Mouse (Mus musculus) midbrain, embryonic 16.5 days (tissue): ENCODE data around the gene Wdr63. TPM values are rescaled to one million over a fixed set of nuclear protein-coding genes. Genes with fewer than 3 reads are reported as not detected.
A peak's percentile ranks its signal among the peaks of the same experiment; 100 is the strongest.

Experiments used
- ATAC-seq: fragments of 200-750 bp; cut with Nextera tagmentation; 2 replicates; pipeline ENCODE4 v1.8.0; 2017; ENCODE audit warnings: moderate TSS enrichment
- H3K27ac ChIP-seq: fragments of 300-500 bp; sonication (generic); 2 replicates; pipeline ENCODE4 v1.5.1; 2014; ENCODE audit warnings: mild to moderate bottlenecking, low read length, mixed read lengths
- H3K27me3 ChIP-seq: fragments of 300-500 bp; sonication (generic); 2 replicates; pipeline ENCODE4 v1.6.1; 2014; ENCODE audit warnings: low read depth, low read length, mixed read lengths; ENCODE audit not compliant: control insufficient read depth, insufficient read depth
- H3K36me3 ChIP-seq: fragments of 300-500 bp; sonication (generic); 2 replicates; pipeline ENCODE4 v1.6.1; 2014; ENCODE audit warnings: mild to moderate bottlenecking, low read length, moderate library complexity, mixed read lengths; ENCODE audit not compliant: control insufficient read depth, insufficient read depth
- H3K4me1 ChIP-seq: fragments of 300-500 bp; sonication (generic); 2 replicates; pipeline ENCODE4 v1.6.1; 2014; ENCODE audit warnings: mild to moderate bottlenecking, low read length, mixed read lengths; ENCODE audit not compliant: control insufficient read depth, insufficient read depth
- H3K4me2 ChIP-seq: fragments of 300-500 bp; sonication (generic); 2 replicates; pipeline ENCODE4 v1.6.1; 2014; ENCODE audit warnings: mild to moderate bottlenecking, low read length, mixed read lengths
- H3K4me3 ChIP-seq: fragments of 300-500 bp; sonication (generic); 2 replicates; pipeline ENCODE4 v1.5.1; 2014; ENCODE audit warnings: low read depth, mild to moderate bottlenecking, low read length, moderate library complexity, mixed read lengths
- H3K9ac ChIP-seq: fragments of 300-500 bp; sonication (generic); 2 replicates; pipeline ENCODE4 v1.6.1; 2014; ENCODE audit warnings: low read depth, low read length, mixed read lengths
- H3K9me3 ChIP-seq: fragments of 300-500 bp; sonication (generic); replicated peaks from 2 replicates; pipeline ENCODE4 v1.6.1; 2014; ENCODE audit warnings: mild to moderate bottlenecking, low read length, mixed read lengths; ENCODE audit not compliant: control insufficient read depth, poor library complexity, severe bottlenecking
- WGBS: fragments of 180-500 bp; shearing (Covaris S2); extraction: QIAGEN DNeasy Blood & Tissue Kit; methylation state at CpG from one replicate; pipeline ENCODE4 v1.1.7; 2014; 5-methylcytosine and 5-hydroxymethylcytosine counted together
- polyA plus RNA-seq: library from polyadenylated mRNA; unstranded; fragments of >200 nt; fragmentation: Nextera tagmentation; extraction: Ambion mirVana; gene quantifications from 2 replicates; pipeline ENCODE4 v1.2.1, GENCODE M21; 2015

Gene Wdr63
- polyA plus RNA-seq, 1 experiment from 2014 or later = 1.1 TPM

DNA sequence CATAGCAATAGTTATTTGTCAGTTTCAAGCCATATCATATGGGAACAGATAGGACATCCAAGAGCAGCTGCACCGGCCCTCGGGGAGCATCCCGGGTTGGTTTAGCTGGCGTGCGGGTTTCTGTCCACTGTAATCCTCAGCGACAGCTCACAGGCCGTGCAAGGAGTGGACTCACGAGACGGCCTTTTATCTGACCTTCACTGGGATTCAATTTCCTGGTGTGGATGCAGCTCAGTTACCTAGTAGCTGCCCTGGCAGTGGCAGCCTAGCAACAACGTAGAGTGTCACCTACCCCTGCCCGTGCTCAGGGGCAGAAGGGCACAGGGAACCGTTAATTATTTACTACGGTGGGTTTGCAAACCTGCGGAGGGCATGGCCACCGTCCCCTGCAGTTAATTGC is 70.0 kb downstream of the Wdr63 start:
- Histone ChIP-seq H3K4me1 (no peaks in the 10 kb centered on the region; the same call in 1 of the 2 replicates), H3K27me3 (no peaks in the 10 kb centered on the region), H3K4me3 (no peak overlapping the region), H3K9me3 (no peaks in the 10 kb centered on the region), H3K36me3 (no peaks in the 10 kb centered on the region), H3K4me2 (no peak overlapping the region), H3K9ac (no peak overlapping the region), H3K27ac (no peak overlapping the region)
- WGBS = 30% methylated on average over 15 of the region's 15 CpGs
- peak; percentile 54; the same call in 1 of the 2 replicates for ATAC-seq

DNA sequence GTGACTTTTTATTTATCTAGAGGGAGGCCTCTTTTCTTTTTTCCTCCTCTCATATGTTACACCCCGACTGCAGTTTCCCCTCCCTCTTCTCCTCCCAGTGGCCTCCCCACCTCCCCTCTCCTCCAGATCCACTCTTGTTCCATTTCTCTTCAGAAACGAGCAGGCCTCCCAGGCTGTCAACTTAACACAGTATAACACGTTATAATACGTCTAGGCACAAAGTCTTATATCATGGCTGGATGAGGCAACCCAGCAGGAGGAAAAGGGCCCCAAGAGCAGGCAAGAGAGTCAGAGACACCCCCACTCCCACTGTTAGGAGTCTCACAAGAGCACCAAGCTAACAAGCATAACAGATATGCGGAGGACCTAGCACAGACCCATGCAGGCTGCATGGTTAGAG is 75.0 kb downstream of the Wdr63 start:
- no peak overlapping the region for H3K4me3 ChIP-seq
- peaks cover 6% of the 10 kb centered on the region; the same call in 1 of the 2 replicates for H3K4me1 ChIP-seq
- H3K9me3 ChIP-seq = no peaks in the 10 kb centered on the region
- no peak overlapping the region for H3K4me2 ChIP-seq
- no peak for ATAC-seq
- H3K9ac ChIP-seq = no peak overlapping the region
- 92% methylated on average over 5 of the region's 5 CpGs for WGBS
- no peaks in the 10 kb centered on the region for H3K27me3 ChIP-seq
- H3K36me3 ChIP-seq = no peaks in the 10 kb centered on the region
- H3K27ac ChIP-seq = no peak overlapping the region

DNA sequence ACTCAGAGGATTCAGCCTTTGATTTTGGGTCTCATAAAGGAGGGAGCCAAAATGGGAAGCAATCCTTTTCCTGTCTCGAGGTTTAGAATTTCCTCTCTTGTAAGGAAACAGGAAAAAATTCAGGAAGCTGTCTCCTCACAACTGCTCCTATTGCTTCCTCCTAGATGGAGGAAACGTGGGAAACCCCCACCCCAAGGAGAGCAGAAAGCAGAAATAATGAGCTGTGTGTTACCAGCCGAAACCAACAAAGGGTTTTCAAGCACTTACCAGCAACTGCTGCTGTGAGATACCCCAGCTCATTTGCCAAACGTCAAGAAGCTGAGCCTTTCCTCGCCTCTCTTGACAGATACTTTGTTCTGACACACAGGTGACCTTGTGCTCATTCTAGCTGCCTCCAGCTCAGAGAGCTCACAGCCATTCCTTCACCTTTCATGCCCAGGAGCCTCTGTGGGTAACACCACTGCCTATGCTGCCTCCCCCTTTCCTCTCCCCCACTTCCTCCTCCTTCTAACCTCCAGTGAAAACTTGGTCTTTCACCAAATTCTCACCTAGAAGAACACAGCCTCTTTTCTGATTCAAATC is 77.6 kb downstream of the Wdr63 start:
- H3K4me2 ChIP-seq = no peak overlapping the region
- 0 out of 2 replicates have a peak overlapping the region, but pooled peaks have one; percentile 0 for H3K9ac ChIP-seq
- peak overlapping the region; percentile 42; the same call in 1 of the 2 replicates for H3K27ac ChIP-seq
- H3K4me1 ChIP-seq = peaks cover 6% of the 10 kb centered on the region; the same call in 1 of the 2 replicates
- H3K27me3 ChIP-seq = no peaks in the 10 kb centered on the region
- H3K9me3 ChIP-seq = no peaks in the 10 kb centered on the region
- ATAC-seq = peak; percentile 56; the same call in 1 of the 2 replicates
- H3K4me3 ChIP-seq = no peak overlapping the region
- WGBS = 23% methylated on average over 5 of the region's 5 CpGs
- no peaks in the 10 kb centered on the region for H3K36me3 ChIP-seq

DNA sequence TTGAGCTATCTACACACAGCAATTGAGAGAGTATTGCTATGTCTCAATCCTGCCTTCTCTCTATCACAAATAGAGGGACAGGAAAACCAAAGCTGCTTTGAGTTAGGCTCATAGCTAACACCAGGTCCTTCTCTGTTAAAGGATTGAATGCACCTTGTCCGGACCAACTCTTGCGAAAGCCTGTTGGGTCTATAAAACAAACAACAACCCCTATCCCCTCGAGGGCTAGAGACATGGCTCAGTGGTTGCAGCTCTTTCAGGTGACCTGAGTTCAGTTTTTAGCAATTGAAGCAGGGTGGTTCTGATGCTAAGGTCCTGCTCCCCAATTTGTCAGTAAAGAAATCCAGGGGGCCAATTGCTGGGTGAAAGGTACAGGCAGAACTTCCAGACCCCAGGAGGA is 78.7 kb downstream of the Wdr63 start:
- no peak overlapping the region for H3K27ac ChIP-seq
- H3K36me3 ChIP-seq = no peaks in the 10 kb centered on the region
- peaks cover 6% of the 10 kb centered on the region; the same call in 1 of the 2 replicates for H3K4me1 ChIP-seq
- no peak overlapping the region for H3K9ac ChIP-seq
- no peaks in the 10 kb centered on the region for H3K27me3 ChIP-seq
- no peak overlapping the region for H3K4me2 ChIP-seq
- no peaks in the 10 kb centered on the region for H3K9me3 ChIP-seq
- H3K4me3 ChIP-seq = no peak overlapping the region
- ATAC-seq = no peak
- 91% methylated on average over 3 of the region's 3 CpGs for whole genome bisulfite sequencing

DNA sequence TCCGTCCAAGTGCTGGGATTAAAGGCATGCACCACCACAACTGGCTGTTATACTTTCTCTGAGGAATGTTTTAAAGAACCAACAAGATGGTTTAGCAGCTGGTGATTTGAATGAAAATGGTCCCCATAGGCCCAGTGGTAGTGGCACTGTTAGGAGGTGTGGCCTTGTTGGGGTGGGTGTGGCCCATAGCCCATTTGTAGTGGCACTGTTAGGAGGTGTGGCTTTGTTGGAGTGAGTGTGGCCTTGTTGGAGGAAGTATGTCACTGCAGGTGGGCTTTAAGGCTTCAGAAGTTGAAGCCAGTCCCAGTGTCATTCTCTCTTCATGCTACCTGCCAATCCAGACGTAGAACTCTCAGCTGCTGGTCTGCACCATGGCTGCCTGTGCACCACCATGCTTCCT is 79.5 kb downstream of the Wdr63 start:
- 89% methylated on average over 2 of the region's 2 CpGs for WGBS
- H3K4me2 ChIP-seq = no peak overlapping the region
- ATAC-seq = no peak
- H3K27ac ChIP-seq = no peak overlapping the region
- peaks cover 6% of the 10 kb centered on the region; the same call in 1 of the 2 replicates for H3K4me1 ChIP-seq
- H3K4me3 ChIP-seq = no peak overlapping the region
- H3K27me3 ChIP-seq = no peaks in the 10 kb centered on the region
- no peaks in the 10 kb centered on the region for H3K9me3 ChIP-seq
- no peak overlapping the region for H3K9ac ChIP-seq
- no peaks in the 10 kb centered on the region for H3K36me3 ChIP-seq

DNA sequence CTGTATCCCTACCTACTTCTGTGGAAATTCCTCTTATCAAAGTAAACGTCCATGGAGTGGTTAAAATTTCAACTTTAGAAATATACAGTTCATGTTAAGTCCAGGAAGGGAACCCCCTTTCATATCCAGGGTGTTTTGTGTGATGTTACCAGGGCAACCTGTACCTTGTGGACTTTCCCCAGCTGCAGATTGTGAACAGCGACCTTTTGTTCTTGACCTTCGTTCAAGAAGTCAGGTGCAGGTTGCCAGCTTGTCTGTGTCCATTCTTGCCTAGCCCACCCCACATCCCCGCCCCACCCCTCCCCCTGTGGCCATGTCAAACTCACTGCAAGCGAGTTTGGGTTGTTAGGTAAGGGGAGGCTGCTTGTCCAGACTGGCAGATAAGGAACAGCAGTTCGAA is 80.8 kb downstream of the Wdr63 start:
- Histone ChIP-seq H3K4me3 (no peak overlapping the region), H3K36me3 (no peaks in the 10 kb centered on the region), H3K27me3 (no peaks in the 10 kb centered on the region), H3K9me3 (no peaks in the 10 kb centered on the region), H3K27ac (no peak overlapping the region), H3K4me2 (no peak overlapping the region), H3K9ac (no peak overlapping the region), H3K4me1 (peaks cover 6% of the 10 kb centered on the region; the same call in 1 of the 2 replicates)
- ATAC-seq = no peak
- 52% methylated on average over 6 of the region's 6 CpGs for WGBS

DNA sequence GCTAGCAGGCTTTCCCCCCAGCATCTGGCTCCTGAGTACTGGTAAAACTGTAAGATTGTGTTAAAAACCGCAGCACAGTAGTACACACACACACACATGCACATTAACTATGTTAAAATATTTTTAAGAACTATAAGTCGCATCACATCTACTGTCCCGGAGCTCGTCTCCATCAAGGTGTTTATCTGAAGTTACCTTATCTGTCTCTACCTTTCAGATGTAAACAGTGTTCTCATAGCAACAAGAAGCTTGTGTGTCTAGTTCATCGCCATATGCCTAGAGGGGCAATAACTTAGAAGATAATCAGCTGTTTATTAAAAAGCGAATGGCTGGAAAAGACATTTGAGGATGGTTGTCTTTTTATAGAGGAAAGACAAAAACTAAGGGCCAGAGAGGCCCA is 82.4 kb downstream of the Wdr63 start:
- Histone ChIP-seq H3K4me1 (peaks cover 4% of the 10 kb centered on the region; the same call in 1 of the 2 replicates), H3K27me3 (no peaks in the 10 kb centered on the region), H3K4me2 (no peak overlapping the region), H3K36me3 (no peaks in the 10 kb centered on the region), H3K4me3 (no peak overlapping the region), H3K9me3 (no peaks in the 10 kb centered on the region), H3K9ac (no peak overlapping the region), H3K27ac (no peak overlapping the region)
- WGBS = 93% methylated on average over 6 of the region's 6 CpGs
- ATAC-seq = no peak

DNA sequence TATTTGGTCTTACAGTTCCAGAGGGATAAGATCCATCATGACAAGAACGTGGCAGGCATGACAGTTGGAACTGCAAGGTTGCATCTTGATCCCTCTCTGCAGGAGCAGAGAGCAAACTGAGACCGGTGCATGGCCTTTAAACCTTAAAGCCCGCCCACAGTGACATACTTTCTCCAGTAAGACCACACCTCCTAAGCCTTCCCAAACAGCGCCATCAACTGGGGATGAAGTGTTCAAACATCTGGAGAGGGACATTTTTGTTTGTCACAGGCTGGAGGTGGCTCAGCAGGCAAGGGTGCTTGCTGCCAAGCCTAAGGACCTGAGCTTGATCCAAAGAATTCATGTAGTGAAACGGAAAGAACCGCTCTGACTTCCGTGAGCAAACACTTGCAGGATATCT is 83.2 kb downstream of the Wdr63 start:
- Histone ChIP-seq H3K4me1 (no peaks in the 10 kb centered on the region), H3K4me3 (no peak overlapping the region), H3K36me3 (no peaks in the 10 kb centered on the region), H3K4me2 (no peak overlapping the region), H3K27ac (no peak overlapping the region), H3K9ac (no peak overlapping the region), H3K9me3 (no peaks in the 10 kb centered on the region), H3K27me3 (no peaks in the 10 kb centered on the region)
- 89% methylated on average over 7 of the region's 7 CpGs for WGBS
- ATAC-seq = no peak

DNA sequence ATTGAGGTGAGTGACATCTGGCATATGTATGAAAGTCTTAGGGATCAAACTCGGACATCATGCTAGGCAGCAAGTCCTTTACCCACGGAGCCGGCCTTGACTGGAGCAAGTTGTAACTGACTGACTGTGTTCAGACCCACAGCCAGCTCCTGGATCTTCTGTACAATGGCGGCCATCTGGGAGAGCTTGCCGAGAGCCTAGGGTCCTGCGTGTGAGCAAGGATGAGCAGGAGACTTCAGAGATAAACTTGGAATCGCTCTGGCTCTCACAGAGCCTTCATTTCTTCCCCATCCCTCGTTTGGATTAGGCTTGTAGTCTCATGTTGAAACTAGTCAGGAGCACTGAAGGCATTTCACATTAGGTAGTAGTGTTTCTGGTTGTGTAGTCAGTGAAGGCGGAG is 85.7 kb downstream of the Wdr63 start:
- ATAC-seq = no peak
- Histone ChIP-seq H3K9ac (no peak overlapping the region), H3K4me3 (no peak overlapping the region), H3K27ac (no peak overlapping the region), H3K36me3 (no peaks in the 10 kb centered on the region), H3K4me1 (no peaks in the 10 kb centered on the region), H3K9me3 (no peaks in the 10 kb centered on the region), H3K27me3 (no peaks in the 10 kb centered on the region), H3K4me2 (no peak overlapping the region)
- 93% methylated on average over 9 of the region's 9 CpGs for WGBS
